Mouse (Mus musculus): ENCODE measurements around the gene Trpv1.

- TF ChIP-seq CTCF (IDR thresholded peaks at IDR 0.05; ENCODE audit: control insufficient read depth, insufficient read depth, insufficient read length) (no peak), MAX (IDR thresholded peaks at IDR 0.05) (no peak)
Measured at GRCm38 (mm10) chr11:73274821-73275220, 40.7 kb downstream of the Trpv1 start.

All from C2C12 (cell line).